Mouse (Mus musculus) forebrain, embryonic 13.5 days (tissue): ENCODE measurements at regions not wholly inside any gene's neighbourhood (a gene's known extent, or its start where the extent isn't known, plus 50 kb on each side); places are given as distances from the start of the nearest gene placed in this dataset.
A peak's percentile ranks its signal among the peaks of the same experiment; 100 is the strongest.

Experiments
- ATAC-seq: fragments of 200-750 bp; cut with Nextera tagmentation; 2 replicates; pipeline ENCODE4 v1.8.0; 2017
- H3K27ac ChIP-seq: fragments of 300-500 bp; sonication (generic); 2 replicates; pipeline ENCODE4 v1.5.1; 2015; ENCODE audit warnings: inconsistent platforms, mild to moderate bottlenecking, moderate library complexity
- H3K27me3 ChIP-seq: fragments of 300-500 bp; sonication (generic); 2 replicates; pipeline ENCODE4 v1.6.1; 2015; ENCODE audit warnings: mild to moderate bottlenecking, inconsistent platforms
- H3K36me3 ChIP-seq: fragments of 300-500 bp; sonication (generic); 2 replicates; pipeline ENCODE4 v1.6.1; 2015; ENCODE audit warnings: mild to moderate bottlenecking, inconsistent platforms; ENCODE audit not compliant: poor library complexity, severe bottlenecking
- H3K4me1 ChIP-seq: fragments of 300-500 bp; sonication (generic); 2 replicates; pipeline ENCODE4 v1.6.1; 2015; ENCODE audit warnings: inconsistent platforms
- H3K4me2 ChIP-seq: fragments of 300-500 bp; sonication (generic); 2 replicates; pipeline ENCODE4 v1.6.1; 2015; ENCODE audit warnings: inconsistent platforms, mild to moderate bottlenecking, moderate library complexity
- H3K4me3 ChIP-seq: fragments of 300-500 bp; sonication (generic); 2 replicates; pipeline ENCODE4 v1.5.1; 2015; ENCODE audit warnings: mild to moderate bottlenecking, inconsistent platforms
- H3K9ac ChIP-seq: fragments of 300-500 bp; sonication (generic); 2 replicates; pipeline ENCODE4 v1.6.1; 2015; ENCODE audit warnings: mild to moderate bottlenecking, inconsistent platforms
- H3K9me3 ChIP-seq: fragments of 300-500 bp; sonication (generic); replicated peaks from 2 replicates; pipeline ENCODE4 v1.6.1; 2016; ENCODE audit warnings: inconsistent platforms
- WGBS: fragments of 180-500 bp; shearing (Covaris S2); methylation state at CpG from one replicate; pipeline ENCODE4 v1.1.7; 2015; 5-methylcytosine and 5-hydroxymethylcytosine counted together

DNA sequence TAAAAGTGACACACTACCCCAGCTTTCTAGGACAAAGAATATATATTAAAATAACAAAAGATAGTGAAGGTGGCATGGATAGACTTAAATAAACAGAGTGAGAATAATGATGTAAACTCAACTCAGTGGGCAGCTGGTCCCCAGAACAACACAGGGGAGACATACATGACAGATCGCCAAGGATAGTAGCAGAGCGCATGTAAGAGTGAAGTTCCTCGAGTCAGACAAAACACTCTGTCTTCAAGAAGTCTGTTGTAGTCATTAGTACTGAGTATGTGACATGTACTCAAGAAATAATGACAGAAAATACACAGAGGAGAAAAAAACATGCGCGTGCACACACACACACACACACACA, 74.8 kb upstream of the Stxbp5l start:
- no peak for ATAC-seq
- H3K4me3 ChIP-seq = no peak overlapping the region
- H3K27ac ChIP-seq = no peak overlapping the region
- no peaks in the 10 kb centered on the region for H3K36me3 ChIP-seq
- H3K4me1 ChIP-seq = no peaks in the 10 kb centered on the region
- H3K9me3 ChIP-seq = no peaks in the 10 kb centered on the region
- no peak overlapping the region for H3K4me2 ChIP-seq
- no peak overlapping the region for H3K9ac ChIP-seq
- H3K27me3 ChIP-seq = no peaks in the 10 kb centered on the region
- WGBS = 87% methylated on average over 5 of the region's 5 CpGs

DNA sequence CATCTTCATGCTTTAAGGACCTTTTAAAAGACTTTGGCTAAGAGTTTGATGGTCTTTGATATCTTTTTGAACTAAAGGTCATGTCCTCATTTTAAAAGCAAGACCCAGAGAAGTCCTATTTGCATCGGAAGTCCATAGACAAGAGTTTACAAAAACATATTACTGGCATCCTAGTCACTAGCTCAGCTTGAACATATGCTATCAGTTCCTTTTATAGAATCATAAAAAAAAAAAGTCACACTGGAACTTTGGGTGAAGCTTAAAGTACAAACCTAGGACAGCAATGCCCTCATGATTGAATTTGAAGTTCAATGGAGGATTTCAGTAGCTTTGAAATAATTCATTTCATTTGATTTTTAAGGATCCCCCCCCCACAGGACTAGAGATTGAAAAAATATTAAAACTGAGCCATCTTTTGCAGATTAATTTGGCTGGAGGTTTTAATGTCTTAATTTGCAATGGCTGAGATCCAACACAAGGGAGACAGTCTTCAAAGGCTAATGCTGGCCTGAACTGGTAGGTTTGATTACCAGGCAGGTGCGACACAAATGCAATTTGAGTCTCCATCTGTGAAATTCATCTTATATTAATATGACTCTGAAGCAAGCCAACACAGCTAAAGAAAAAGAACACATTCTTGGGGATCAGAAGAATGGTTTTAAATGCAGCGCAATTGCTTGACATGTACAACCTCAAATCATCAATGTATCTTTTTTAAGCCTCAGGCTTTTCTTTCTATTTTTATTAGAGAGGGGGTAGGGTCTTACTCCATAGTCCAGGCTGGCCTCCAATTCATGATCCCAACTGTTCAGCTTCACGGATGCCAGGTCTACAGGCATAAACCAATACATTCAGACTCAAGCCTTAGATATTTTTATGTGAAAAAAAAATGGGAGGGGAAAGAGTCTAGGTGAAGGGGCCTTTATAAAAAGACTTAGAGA, 74.1 kb upstream of the Stxbp5l start:
- Histone ChIP-seq H3K4me1 (no peaks in the 10 kb centered on the region), H3K36me3 (no peaks in the 10 kb centered on the region), H3K9ac (no peak overlapping the region), H3K27me3 (no peaks in the 10 kb centered on the region), H3K4me2 (no peak overlapping the region), H3K4me3 (no peak overlapping the region), H3K9me3 (no peaks in the 10 kb centered on the region), H3K27ac (no peak overlapping the region)
- no peak; the same call in 1 of the 2 replicates for ATAC-seq
- WGBS = 82% methylated on average over 4 of the region's 4 CpGs

DNA sequence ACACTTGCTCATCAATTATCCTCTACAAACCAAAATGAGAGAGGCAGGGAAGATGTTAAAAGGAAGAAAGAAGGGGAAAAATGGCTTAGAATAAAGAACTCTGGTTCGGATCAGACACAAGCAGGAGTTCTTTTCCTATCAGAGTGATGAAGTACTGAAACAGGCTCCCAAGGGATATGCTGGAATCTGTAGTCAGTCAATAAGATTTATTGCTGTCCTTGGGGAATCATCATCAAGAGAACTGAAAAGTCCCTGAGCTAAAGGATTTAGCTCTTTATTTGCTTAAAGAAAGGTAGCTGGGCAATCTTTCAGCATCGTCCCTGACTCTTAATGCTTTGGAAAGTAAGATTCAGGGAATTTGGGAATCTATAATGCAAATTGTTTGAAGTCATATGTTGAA, 71.2 kb upstream of the Stxbp5l start:
- H3K9ac ChIP-seq = no peak overlapping the region
- H3K4me2 ChIP-seq = no peak overlapping the region
- H3K36me3 ChIP-seq = no peaks in the 10 kb centered on the region
- no peaks in the 10 kb centered on the region for H3K9me3 ChIP-seq
- 85% methylated on average over 2 of the region's 2 CpGs for WGBS
- no peak overlapping the region for H3K27ac ChIP-seq
- no peaks in the 10 kb centered on the region for H3K27me3 ChIP-seq
- no peak overlapping the region for H3K4me3 ChIP-seq
- no peak for ATAC-seq
- H3K4me1 ChIP-seq = no peaks in the 10 kb centered on the region

DNA sequence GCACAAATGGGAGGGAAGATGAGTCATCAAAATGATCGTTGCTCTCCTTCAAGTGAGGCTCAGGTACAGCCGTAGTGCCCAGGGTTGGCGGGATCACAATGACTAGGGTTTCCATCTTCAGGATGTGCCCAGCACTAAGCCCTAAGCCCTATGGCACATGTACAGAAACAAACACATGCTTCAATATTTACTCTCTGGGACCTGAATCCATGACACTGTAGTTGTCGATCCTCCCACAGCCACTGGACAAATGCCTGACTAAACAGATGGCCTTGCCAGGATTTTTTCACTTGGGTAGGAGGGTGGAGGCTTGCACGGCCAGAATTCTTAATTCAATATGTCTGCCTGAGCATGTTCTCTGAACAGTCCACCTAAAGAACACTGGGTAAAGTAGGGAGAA, 65.1 kb upstream of the Stxbp5l start:
- Histone ChIP-seq H3K9ac (no peak overlapping the region), H3K36me3 (no peaks in the 10 kb centered on the region), H3K4me2 (no peak overlapping the region), H3K9me3 (no peaks in the 10 kb centered on the region), H3K27ac (no peak overlapping the region), H3K4me1 (no peaks in the 10 kb centered on the region), H3K4me3 (no peak overlapping the region), H3K27me3 (no peaks in the 10 kb centered on the region)
- 92% methylated on average over 5 of the region's 5 CpGs for WGBS
- ATAC-seq = no peak

DNA sequence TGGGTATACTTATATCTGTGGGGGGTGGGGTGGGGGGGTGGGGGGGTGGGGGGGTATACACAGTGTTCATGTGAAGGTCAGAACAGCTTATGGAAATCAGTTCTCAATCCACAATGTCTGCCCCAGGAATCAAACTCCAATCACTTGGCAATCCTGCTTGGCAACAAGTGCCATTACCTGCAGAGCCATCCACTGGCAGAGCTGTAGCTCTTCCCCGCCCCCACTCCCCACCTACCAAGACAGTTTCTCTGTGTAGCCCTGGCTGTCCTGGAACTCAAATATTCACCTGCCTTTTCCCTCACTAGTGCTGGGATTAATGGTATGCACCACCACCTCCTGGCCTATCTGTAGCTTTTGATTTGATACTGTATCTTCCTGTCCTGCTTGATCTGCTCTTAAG, 61.0 kb upstream of the Stxbp5l start:
- no peaks in the 10 kb centered on the region for H3K27me3 ChIP-seq
- H3K27ac ChIP-seq = no peak overlapping the region
- no peaks in the 10 kb centered on the region for H3K36me3 ChIP-seq
- H3K4me3 ChIP-seq = no peak overlapping the region
- 71% methylated on average over 1 of the region's 1 CpGs for WGBS
- H3K9ac ChIP-seq = no peak overlapping the region
- H3K9me3 ChIP-seq = no peaks in the 10 kb centered on the region
- ATAC-seq = no peak
- no peak overlapping the region for H3K4me2 ChIP-seq
- H3K4me1 ChIP-seq = no peaks in the 10 kb centered on the region

DNA sequence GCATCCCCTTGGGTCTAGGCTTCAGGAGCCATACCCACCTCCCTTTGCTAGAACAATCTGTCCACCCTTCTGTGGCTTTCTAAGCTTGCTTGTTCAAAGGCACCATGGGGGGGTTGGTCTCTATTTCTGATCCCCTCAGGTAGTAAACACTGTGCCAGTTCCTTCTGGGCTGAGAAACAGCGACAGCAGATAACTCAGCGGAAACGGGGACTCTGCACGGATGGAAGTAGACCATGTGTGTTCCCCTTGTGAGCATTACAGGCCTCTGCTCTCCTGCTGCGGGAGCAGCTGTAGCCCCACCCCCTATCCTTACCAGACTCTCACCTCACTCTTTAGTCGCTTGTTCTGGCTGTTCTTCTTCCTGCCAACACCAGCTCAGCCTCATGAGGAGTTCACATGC, 58.2 kb upstream of the Stxbp5l start:
- Histone ChIP-seq H3K27ac (no peak overlapping the region), H3K4me1 (no peaks in the 10 kb centered on the region), H3K27me3 (no peaks in the 10 kb centered on the region), H3K36me3 (no peaks in the 10 kb centered on the region), H3K4me3 (no peak overlapping the region), H3K4me2 (no peak overlapping the region), H3K9me3 (no peaks in the 10 kb centered on the region), H3K9ac (no peak overlapping the region)
- 71% methylated on average over 6 of the region's 6 CpGs for WGBS
- ATAC-seq = 0 out of 2 replicates have a peak, but pooled peaks have one; percentile 41

DNA sequence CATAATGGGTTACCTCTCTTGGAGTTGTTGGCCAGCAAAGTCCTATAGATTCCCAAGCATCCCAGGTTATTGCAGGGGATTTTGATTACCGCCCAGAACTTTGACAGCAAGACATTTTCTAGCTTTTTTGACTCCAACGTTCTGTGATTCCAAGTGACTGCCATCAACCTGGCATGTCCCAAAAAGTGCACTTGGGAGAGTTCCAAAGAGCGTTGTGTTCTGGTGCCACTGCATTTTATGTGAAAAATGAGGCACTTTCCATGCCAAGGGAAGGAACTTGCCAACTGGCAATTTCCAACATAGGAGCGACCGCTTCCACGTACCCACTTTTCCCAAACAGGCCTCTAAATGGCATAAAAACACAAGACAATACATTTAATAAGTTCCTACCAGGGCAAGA, 57.7 kb upstream of the Stxbp5l start:
- no peak for ATAC-seq
- Histone ChIP-seq H3K27ac (no peak overlapping the region), H3K4me2 (no peak overlapping the region), H3K4me1 (no peaks in the 10 kb centered on the region), H3K9ac (no peak overlapping the region), H3K4me3 (no peak overlapping the region), H3K27me3 (no peaks in the 10 kb centered on the region), H3K9me3 (no peaks in the 10 kb centered on the region), H3K36me3 (no peaks in the 10 kb centered on the region)
- WGBS = 86% methylated on average over 6 of the region's 6 CpGs

DNA sequence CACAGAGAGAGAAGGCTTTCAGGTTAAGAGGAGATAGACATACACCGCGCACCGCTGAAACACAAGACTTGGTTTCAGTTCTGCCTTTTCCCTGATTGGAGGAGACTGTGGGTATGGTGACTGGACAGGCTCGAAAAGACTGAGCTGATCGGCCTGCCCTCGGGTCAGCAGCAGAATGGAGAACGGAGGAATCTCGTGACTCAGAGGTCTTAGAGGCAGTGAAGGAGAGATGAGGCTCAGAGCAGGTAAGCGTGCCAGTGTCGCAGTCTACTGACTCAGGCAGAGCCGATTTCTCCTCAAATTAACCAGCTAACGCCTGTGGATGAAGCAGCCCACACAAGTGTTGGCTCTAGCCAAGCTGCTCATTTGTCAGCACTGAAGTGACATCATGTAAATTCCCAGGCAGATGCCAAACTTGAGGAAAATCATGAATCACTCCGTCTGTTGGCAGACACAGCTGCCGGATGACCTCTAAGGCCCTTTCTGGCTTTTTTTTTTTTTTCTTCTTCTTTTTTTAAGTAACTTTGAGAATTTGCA, 55.9 kb upstream of the Stxbp5l start:
- H3K9me3 ChIP-seq = no peaks in the 10 kb centered on the region
- no peak overlapping the region for H3K9ac ChIP-seq
- ATAC-seq = no peak
- H3K4me3 ChIP-seq = no peak overlapping the region
- H3K4me1 ChIP-seq = no peaks in the 10 kb centered on the region
- no peaks in the 10 kb centered on the region for H3K36me3 ChIP-seq
- H3K27ac ChIP-seq = no peak overlapping the region
- H3K27me3 ChIP-seq = no peaks in the 10 kb centered on the region
- WGBS = 89% methylated on average over 14 of the region's 14 CpGs
- no peak overlapping the region for H3K4me2 ChIP-seq
